Mouse (Mus musculus) naive thymus-derived CD4-positive, alpha-beta T cell, adult 2 months (primary cell): ENCODE results near the gene Chst3.
A peak's percentile ranks its signal among the peaks of the same experiment; 100 is the strongest.
"Not testable (repeated sequence)": the region's sequence is repeated elsewhere in the genome, so short reads cannot be mapped to it uniquely, and the experiment has no call there.

Experiments used
- DNase-seq: peaks from one replicate; pipeline ENCODE4 v3.0.0-alpha.2; 2011; ENCODE audit warnings: low read depth

Chst3 gene

GRCm38 (mm10) chr10:60218591-60219499, at the start of gene Chst3:
Gene Chst3 (minus strand): TSS chr10:60219260.
- peak; percentile 17 for DNase-seq

GRCm38 (mm10) chr10:60268738-60269137, 49.7 kb upstream of the Chst3 start:
- DNase-seq = no peak

GRCm38 (mm10) chr10:60266842-60267401, 47.9 kb upstream of the Chst3 start:
- no peak for DNase-seq

- no peak for DNase-seq
Measured at GRCm38 (mm10) chr10:60265252-60265651, 46.2 kb upstream of the Chst3 start.

GRCm38 (mm10) chr10:60263351-60263750, 44.3 kb upstream of the Chst3 start:
- DNase-seq = no peak

GRCm38 (mm10) chr10:60262386-60262785, 43.3 kb upstream of the Chst3 start:
- peak; percentile 65 for DNase-seq

DNA sequence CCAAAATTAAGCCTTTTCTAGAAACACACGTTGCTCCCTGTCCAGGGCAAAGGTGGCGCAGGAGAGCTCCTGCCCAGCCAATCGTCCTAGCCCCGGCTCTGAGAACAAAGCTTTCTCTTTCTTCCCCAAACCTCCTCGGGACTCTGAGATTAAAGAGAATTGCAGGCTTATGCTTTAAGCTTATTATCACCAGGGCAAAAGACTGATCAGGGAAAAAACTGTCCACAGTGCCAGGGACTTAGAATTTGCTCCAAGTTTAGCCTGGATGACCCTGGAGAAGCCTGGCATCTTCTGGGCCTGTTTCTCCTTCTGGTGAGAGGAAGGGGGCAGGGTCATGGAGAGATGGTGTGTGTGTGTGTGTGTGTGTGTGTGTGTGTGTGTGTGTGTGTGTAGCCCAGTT, 42.5 kb upstream of the Chst3 start:
- DNase-seq = no peak

DNA sequence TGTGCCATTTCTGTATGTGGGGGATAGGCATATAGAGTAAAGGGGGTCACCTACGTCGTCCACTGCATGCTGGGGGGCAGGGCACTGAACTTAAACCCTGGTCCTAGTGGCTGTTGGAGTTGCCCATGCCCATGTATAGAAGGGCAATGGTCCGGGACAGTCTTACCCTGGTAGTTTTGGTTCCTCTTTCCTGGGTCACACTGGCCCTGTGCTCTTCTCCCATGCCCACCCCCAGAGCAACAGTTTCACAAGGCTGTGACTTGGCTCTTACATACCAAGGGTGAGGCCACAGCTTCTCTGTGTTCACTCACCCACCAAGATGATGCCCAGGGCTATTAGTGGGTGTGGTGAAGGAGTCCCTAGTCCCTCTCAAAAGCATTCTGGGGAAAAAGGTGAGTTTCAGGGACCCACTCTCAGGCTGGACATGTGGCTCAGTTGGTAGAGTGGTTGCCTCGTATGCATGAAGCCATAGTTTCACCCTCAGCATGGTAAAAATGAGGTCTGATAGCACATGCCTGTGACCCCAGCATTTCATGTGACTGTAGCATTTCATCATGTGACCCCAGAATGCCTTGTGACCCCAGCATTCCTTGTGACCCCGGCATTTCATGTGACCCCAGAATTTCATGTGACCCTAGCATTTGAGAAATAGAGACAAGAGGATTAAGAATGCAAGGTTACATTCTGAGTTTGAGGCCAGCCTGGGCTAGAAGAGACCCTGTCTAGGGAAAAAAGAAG, 41.7 kb upstream of the Chst3 start:
- DNase-seq = no peak

DNA sequence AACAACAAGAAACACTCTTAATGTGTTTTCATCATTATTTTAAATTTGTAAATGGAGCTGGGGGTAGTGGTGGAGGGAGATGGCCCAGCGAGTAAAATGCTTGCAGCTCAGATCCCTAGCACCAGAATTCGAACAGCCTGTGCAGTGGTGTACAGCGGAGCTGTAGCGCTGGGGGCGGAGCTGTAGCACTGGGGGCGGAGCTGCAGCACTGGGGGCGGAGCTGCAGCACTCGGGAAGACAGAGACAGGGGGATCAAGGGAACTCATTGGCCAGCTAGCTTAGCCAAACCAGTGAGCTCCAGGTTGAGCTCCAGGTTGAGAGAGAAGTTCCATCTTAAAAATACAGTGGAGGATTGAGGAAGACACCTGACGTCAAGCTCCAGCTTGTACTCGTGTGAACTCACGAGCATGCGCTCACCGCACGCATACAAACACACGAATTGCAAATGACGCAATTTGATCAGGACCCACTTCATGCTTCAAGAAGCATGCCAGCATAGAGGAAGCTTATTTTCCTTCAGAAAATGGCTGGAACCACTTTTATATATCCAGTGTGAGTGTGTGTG, 38.3 kb upstream of the Chst3 start:
- DNase-seq = no peak

GRCm38 (mm10) chr10:60256088-60256487, 37.0 kb upstream of the Chst3 start:
- DNase-seq = no peak

DNA sequence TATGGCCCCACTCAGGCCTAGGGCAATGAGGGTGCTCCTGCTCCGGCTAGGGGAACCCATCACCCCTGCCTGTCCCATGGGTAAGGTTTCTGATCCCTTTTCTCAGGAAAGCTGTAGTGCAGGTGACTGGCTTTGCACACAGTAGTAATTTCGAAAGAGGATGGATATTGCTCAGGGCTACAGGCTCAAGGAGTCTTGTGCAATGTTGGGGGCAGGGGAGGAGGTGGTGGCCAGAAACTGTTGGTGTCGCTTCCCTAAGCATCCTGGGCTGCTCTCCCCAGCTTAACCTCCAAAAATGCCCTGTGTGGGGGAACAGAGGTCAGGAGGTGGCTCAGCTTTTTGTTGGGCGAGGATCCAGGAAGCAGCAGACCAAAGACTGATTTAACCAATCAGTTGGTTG, 33.5 kb upstream of the Chst3 start:
- no peak for DNase-seq

DNA sequence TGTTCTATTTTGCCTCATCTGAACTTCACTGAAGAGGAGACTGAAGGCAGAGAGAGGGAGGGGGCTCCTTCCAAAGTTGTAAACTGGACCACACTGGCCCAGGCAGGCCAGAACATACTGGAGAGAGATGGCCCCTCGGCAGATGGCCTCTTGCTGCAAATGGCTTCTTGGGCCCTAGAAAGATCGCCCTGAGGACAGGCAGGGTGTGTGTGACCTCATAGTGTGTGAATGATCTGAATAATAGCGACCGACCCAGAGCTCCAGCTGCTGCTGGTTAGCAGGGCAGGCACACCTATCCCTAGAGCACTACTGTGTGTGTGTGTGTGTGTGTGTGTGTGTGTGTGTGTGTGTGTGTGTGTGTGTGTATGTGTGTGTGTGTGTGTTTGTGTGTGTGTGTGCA, 33.1 kb upstream of the Chst3 start:
- DNase-seq = no peak

DNA sequence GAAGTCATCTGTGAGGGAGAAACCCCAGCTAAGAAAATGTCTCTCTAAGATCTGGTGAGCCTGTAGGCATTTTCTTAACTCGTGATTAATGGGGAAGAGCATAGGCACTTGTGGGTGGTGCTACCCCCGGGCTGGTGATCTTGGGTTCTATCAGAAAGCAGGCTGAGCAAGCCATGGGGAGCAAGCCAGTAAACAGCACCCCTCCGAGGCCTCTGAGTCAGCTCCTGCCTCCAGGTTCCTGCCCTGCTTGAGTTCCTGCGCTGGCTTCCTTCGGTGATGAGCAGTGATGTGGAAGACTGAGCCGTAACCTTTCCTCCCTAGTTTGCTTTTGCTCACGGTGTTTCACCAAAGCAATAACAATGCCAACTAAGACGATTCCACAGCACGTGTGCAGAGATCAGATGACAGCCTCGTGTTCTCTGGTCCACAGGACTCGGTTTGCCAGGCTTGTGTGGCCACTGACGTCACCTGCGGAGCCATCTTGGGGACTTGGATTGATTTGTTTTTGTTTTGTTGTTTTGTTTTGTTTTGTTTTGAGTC, 31.4 kb upstream of the Chst3 start:
- DNase-seq = no peak

DNA sequence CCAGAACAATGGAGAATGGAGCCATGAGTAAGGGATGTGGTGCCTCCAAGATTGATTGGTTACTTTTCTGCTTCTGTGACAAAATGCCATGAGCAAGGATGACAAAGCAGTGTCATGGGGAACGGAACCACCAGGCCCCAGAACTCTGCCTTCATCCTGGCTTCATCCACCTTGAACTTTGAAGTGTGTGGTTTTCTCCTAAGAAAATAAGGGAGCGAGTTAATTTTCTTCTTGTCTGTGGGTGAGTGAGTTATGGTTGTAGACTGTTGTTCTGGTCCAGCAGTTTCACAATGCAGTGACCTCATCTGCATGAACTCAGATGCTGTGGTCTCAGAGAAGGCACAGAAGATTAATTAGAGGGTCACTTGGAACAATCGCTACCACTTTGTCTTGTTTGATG, 29.3 kb upstream of the Chst3 start:
- DNase-seq = not testable (repeated sequence)

DNA sequence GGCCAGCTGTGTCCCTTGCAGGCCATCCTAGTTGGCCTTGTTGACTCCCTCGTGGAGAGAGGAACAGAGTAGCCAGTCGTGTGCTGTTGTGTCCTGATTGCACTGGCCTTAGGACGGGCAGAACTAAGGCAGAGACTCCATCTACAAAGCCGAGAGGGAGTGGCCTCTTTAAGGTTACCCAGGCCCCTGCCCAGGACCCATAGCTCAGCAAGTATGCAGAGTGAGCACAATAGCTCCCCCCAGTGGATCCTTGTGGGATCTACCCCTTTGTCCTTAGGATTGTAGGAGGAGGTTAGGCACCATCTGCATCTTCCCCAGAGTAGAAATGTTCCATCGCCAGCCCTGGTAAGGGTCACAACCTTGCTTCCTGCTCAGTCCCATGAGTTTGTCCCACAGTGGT, 27.5 kb upstream of the Chst3 start:
- DNase-seq = peak; percentile 82

DNA sequence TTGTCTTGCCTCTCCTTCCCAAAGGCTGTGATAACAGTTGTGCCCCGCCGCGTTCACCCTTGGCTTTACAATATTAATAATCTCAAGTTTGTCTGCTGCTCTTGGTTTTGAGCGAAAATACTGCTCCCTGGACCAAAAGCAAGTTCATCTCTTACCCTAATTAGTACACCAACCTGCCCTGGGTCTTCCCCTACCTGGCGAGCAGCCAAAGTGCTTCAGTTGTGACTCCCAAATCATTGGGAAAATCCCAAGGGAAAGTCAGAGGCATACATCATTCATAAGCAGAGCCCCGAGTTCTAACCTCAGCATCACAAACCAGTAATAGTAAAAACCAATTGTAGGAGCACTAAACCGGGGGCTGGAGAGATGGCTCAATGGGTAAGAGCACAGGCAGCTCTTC, 26.6 kb upstream of the Chst3 start:
- peak; percentile 5 for DNase-seq

- peak; percentile 96 for DNase-seq
Measured at GRCm38 (mm10) chr10:60245041-60245440, 26.0 kb upstream of the Chst3 start.

DNA sequence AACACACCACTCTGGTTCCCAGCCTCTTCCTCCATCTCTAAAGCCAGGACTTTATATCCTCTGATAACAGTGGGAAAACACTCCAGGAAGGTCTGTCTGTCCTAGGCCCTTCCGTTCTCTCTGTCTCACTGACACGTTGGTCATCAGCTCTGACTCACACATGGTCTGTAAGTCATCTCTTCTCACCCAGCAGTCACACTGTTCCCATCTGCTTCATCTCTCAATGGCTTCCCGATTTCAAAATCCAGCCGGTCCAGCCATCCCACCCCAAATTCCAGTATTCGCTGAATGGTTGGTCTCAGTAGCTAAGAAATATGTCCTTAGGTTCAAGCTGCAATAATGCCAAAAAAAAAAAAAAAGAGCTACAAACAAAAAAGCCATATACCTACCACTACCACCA, 24.9 kb upstream of the Chst3 start:
- no peak for DNase-seq

GRCm38 (mm10) chr10:60240416-60240815, 21.4 kb upstream of the Chst3 start:
- no peak for DNase-seq

DNA sequence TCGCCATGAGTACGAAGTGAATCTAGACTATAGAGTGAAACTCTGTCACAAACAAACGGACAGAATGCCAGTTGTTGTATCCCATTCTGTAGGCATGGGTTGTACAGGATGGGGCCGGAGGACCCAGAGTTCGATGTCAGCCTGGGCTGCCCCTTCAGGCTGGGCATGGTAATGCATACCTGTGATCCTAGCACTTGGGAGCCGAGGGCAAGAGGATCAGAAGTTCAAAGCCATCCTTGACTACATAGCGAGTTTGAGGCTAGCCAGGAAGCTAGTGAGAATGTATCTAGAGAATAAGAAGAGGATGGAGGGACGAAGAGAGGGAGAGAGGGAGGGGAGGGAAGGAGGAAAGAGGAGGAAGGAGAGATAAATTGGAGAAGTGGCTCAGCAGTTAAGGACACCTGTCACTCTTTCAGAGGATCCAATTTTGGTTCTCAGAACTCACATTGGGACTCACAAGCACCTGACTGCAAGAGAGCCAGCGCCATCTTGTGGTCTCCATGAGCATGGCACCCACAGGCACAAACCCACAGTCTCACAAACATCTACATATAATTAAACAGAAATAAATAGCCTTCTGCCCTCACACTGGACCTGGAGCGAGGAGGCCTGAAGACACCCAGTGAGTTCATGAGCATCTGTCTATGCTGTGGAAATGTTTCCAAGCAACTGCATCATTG, 18.6 kb upstream of the Chst3 start:
- peak; percentile 39 for DNase-seq

GRCm38 (mm10) chr10:60235876-60236275, 16.8 kb upstream of the Chst3 start:
- not testable (repeated sequence) for DNase-seq

DNA sequence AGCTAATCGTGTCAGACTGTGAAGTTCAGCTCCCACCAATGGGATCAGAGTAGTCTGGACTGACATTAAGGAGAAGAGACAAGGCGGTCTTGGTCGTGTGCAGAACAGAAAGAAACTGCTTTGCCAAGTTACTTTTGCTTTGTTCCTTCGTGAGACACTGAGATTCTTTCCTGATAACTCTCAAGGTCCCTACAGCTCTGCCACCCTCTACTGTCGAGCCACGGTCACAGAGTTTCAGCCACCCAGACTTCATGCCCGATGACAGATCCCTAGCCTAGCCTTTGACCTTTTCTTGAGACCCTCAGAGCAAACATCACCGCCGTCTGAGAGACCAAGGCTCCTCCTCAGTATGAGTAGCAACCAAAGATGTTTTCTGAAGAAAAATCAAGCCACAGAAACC, 14.9 kb upstream of the Chst3 start:
- DNase-seq = no peak
